Mouse (Mus musculus): ENCODE results near the gene Mief2. TPM values are rescaled to one million over a fixed set of nuclear protein-coding genes. Genes with fewer than 3 reads are reported as not detected.

Gene Mief2
- polyA plus RNA-seq, 1 experiment, result 23.5 TPM

GRCm38 (mm10) chr11:60708631-60709030 is 19.6 kb upstream of the Mief2 start:
- Histone ChIP-seq H3K27ac (replicated peaks; ENCODE audit: low read depth, low read length) (no peak overlapping the region), H3K4me3 (ENCODE audit: insufficient read depth, low read depth, low read length) (no peak overlapping the region), H3K4me1 (ENCODE audit: control insufficient read depth, insufficient read depth, insufficient read length, low read length) (peaks cover 7% of the 10 kb centered on the region; the same call in 1 of the 2 replicates)

- peaks cover 7% of the 10 kb centered on the region; the same call in 1 of the 2 replicates for H3K4me1 ChIP-seq (ENCODE audit: control insufficient read depth, insufficient read depth, insufficient read length, low read length)
- no peak overlapping the region for H3K27ac ChIP-seq (replicated peaks; ENCODE audit: low read depth, low read length)
- no peak overlapping the region for H3K4me3 ChIP-seq (ENCODE audit: insufficient read depth, low read depth, low read length)
Observed at GRCm38 (mm10) chr11:60709481-60710465, 18.4 kb upstream of the Mief2 start.

- Histone ChIP-seq H3K4me1 (ENCODE audit: control insufficient read depth, insufficient read depth, insufficient read length, low read length) (peaks cover 7% of the 10 kb centered on the region; the same call in 1 of the 2 replicates), H3K4me3 (ENCODE audit: insufficient read depth, low read depth, low read length) (no peak overlapping the region), H3K27ac (replicated peaks; ENCODE audit: low read depth, low read length) (no peak overlapping the region)
Observed at GRCm38 (mm10) chr11:60711218-60711617, 17.0 kb upstream of the Mief2 start.

- Histone ChIP-seq H3K27ac (replicated peaks; ENCODE audit: low read depth, low read length) (no peak overlapping the region), H3K4me1 (ENCODE audit: control insufficient read depth, insufficient read depth, insufficient read length, low read length) (peaks cover 7% of the 10 kb centered on the region; the same call in 1 of the 2 replicates), H3K4me3 (ENCODE audit: insufficient read depth, low read depth, low read length) (no peak overlapping the region)
Observed at GRCm38 (mm10) chr11:60712040-60712439, 16.2 kb upstream of the Mief2 start.

- peaks cover 2% of the 10 kb centered on the region; the same call in 1 of the 2 replicates for H3K4me1 ChIP-seq (ENCODE audit: control insufficient read depth, insufficient read depth, insufficient read length, low read length)
- no peak overlapping the region for H3K27ac ChIP-seq (replicated peaks; ENCODE audit: low read depth, low read length)
- no peak overlapping the region for H3K4me3 ChIP-seq (ENCODE audit: insufficient read depth, low read depth, low read length)
Observed at GRCm38 (mm10) chr11:60712639-60713255, 15.5 kb upstream of the Mief2 start.

GRCm38 (mm10) chr11:60715833-60716232 is 12.4 kb upstream of the Mief2 start:
- H3K4me1 ChIP-seq (ENCODE audit: control insufficient read depth, insufficient read depth, insufficient read length, low read length), result no peaks in the 10 kb centered on the region
- H3K4me3 ChIP-seq (ENCODE audit: insufficient read depth, low read depth, low read length), result no peak overlapping the region
- H3K27ac ChIP-seq (replicated peaks; ENCODE audit: low read depth, low read length), result no peak overlapping the region

GRCm38 (mm10) chr11:60719263-60719662 is 8.9 kb upstream of the Mief2 start:
- Histone ChIP-seq H3K27ac (replicated peaks; ENCODE audit: low read depth, low read length) (no peak overlapping the region), H3K4me1 (ENCODE audit: control insufficient read depth, insufficient read depth, insufficient read length, low read length) (no peaks in the 10 kb centered on the region), H3K4me3 (ENCODE audit: insufficient read depth, low read depth, low read length) (no peak overlapping the region)

- Histone ChIP-seq H3K4me3 (ENCODE audit: insufficient read depth, low read depth, low read length) (peak within 1 kb of the TSS; percentile 95), H3K27ac (replicated peaks; ENCODE audit: low read depth, low read length) (peak within 1 kb of the TSS; percentile 96), H3K4me1 (ENCODE audit: control insufficient read depth, insufficient read depth, insufficient read length, low read length) (peaks cover 6% of the 10 kb centered on the region)
Observed at GRCm38 (mm10) chr11:60726601-60727391, 1.4 kb upstream of the Mief2 start, which contains the start of gene Flii. Gene Flii, minus strand, starts transcription at chr11:60727263.

GRCm38 (mm10) chr11:60727392-60728140 is 632 bp upstream of the Mief2 start:
- peak overlapping the region; percentile 91 for H3K27ac ChIP-seq (replicated peaks; ENCODE audit: low read depth, low read length)
- peaks cover 6% of the 10 kb centered on the region for H3K4me1 ChIP-seq (ENCODE audit: control insufficient read depth, insufficient read depth, insufficient read length, low read length)
- peak overlapping the region; percentile 95 for H3K4me3 ChIP-seq (ENCODE audit: insufficient read depth, low read depth, low read length)

GRCm38 (mm10) chr11:60729217-60729641 is 1.0 kb downstream of the Mief2 start:
- Histone ChIP-seq H3K4me3 (ENCODE audit: insufficient read depth, low read depth, low read length) (peak overlapping the region; percentile 90), H3K27ac (replicated peaks; ENCODE audit: low read depth, low read length) (peak overlapping the region; percentile 77), H3K4me1 (ENCODE audit: control insufficient read depth, insufficient read depth, insufficient read length, low read length) (peaks cover 6% of the 10 kb centered on the region)

GRCm38 (mm10) chr11:60730169-60730568 is 2.0 kb downstream of the Mief2 start:
- H3K4me1 ChIP-seq (ENCODE audit: control insufficient read depth, insufficient read depth, insufficient read length, low read length), result peaks cover 6% of the 10 kb centered on the region
- H3K27ac ChIP-seq (replicated peaks; ENCODE audit: low read depth, low read length), result no peak overlapping the region
- no peak overlapping the region; the same call in 1 of the 2 replicates for H3K4me3 ChIP-seq (ENCODE audit: insufficient read depth, low read depth, low read length)

GRCm38 (mm10) chr11:60731251-60731650 is 3.1 kb downstream of the Mief2 start:
- Histone ChIP-seq H3K27ac (replicated peaks; ENCODE audit: low read depth, low read length) (no peak overlapping the region), H3K4me3 (ENCODE audit: insufficient read depth, low read depth, low read length) (no peak overlapping the region), H3K4me1 (ENCODE audit: control insufficient read depth, insufficient read depth, insufficient read length, low read length) (peaks cover 1% of the 10 kb centered on the region)

GRCm38 (mm10) chr11:60734206-60734605 is 6.0 kb downstream of the Mief2 start:
- Histone ChIP-seq H3K27ac (replicated peaks; ENCODE audit: low read depth, low read length) (no peak overlapping the region), H3K4me1 (ENCODE audit: control insufficient read depth, insufficient read depth, insufficient read length, low read length) (peaks cover 2% of the 10 kb centered on the region), H3K4me3 (ENCODE audit: insufficient read depth, low read depth, low read length) (no peak overlapping the region)

GRCm38 (mm10) chr11:60735191-60735590 is 7.0 kb downstream of the Mief2 start:
- Histone ChIP-seq H3K27ac (replicated peaks; ENCODE audit: low read depth, low read length) (no peak overlapping the region), H3K4me1 (ENCODE audit: control insufficient read depth, insufficient read depth, insufficient read length, low read length) (peaks cover 2% of the 10 kb centered on the region), H3K4me3 (ENCODE audit: insufficient read depth, low read depth, low read length) (no peak overlapping the region)

Data from brown adipose tissue, adult 24 weeks (tissue).